Mouse (Mus musculus): ENCODE measurements around the gene Ccdc50.

The Ccdc50 gene

GRCm38 (mm10) chr16:27395251-27396037 lies 6.8 kb downstream of the Ccdc50 start:
- DNase-seq (ENCODE audit: low read depth) = no peak

GRCm38 (mm10) chr16:27396951-27397350 lies 8.3 kb downstream of the Ccdc50 start:
- DNase-seq (ENCODE audit: low read depth) = no peak

GRCm38 (mm10) chr16:27399026-27399718 lies 10.5 kb downstream of the Ccdc50 start:
- DNase-seq (ENCODE audit: low read depth) = no peak

GRCm38 (mm10) chr16:27399719-27400253 lies 11.1 kb downstream of the Ccdc50 start:
- peak; percentile 17 for DNase-seq (ENCODE audit: low read depth)

- DNase-seq (ENCODE audit: low read depth) = no peak
These were observed 12.9 kb downstream of the Ccdc50 start for GRCm38 (mm10) chr16:27401579-27401978.

- no peak for DNase-seq (ENCODE audit: low read depth)
These were observed 15.4 kb downstream of the Ccdc50 start for GRCm38 (mm10) chr16:27404107-27404506.

- no peak for DNase-seq (ENCODE audit: low read depth)
These were observed 28.4 kb downstream of the Ccdc50 start for GRCm38 (mm10) chr16:27416937-27417584.

GRCm38 (mm10) chr16:27417632-27418031 lies 29.0 kb downstream of the Ccdc50 start:
- no peak for DNase-seq (ENCODE audit: low read depth)

- DNase-seq (ENCODE audit: low read depth) = no peak
These were observed 32.3 kb downstream of the Ccdc50 start for GRCm38 (mm10) chr16:27420982-27421381.

- no peak for DNase-seq (ENCODE audit: low read depth)
These were observed 46.4 kb downstream of the Ccdc50 start for GRCm38 (mm10) chr16:27435034-27435433.

GRCm38 (mm10) chr16:27443941-27444340 lies 55.3 kb downstream of the Ccdc50 start:
- DNase-seq (ENCODE audit: low read depth) = peak; percentile 14

GRCm38 (mm10) chr16:27449360-27449759 lies 60.7 kb downstream of the Ccdc50 start:
- no peak for DNase-seq (ENCODE audit: low read depth)

GRCm38 (mm10) chr16:27450655-27451054 lies 62.0 kb downstream of the Ccdc50 start:
- no peak for DNase-seq (ENCODE audit: low read depth)

GRCm38 (mm10) chr16:27453396-27453795 lies 64.7 kb downstream of the Ccdc50 start:
- DNase-seq (ENCODE audit: low read depth) = no peak

GRCm38 (mm10) chr16:27453823-27454222 lies 65.2 kb downstream of the Ccdc50 start:
- no peak for DNase-seq (ENCODE audit: low read depth)

- peak; percentile 78 for DNase-seq (ENCODE audit: low read depth)
These were observed 68.6 kb downstream of the Ccdc50 start for GRCm38 (mm10) chr16:27457273-27457672.

- DNase-seq (ENCODE audit: low read depth) = peak; percentile 64
These were observed 80.1 kb downstream of the Ccdc50 start for GRCm38 (mm10) chr16:27468731-27469130.

GRCm38 (mm10) chr16:27471389-27471788 lies 82.7 kb downstream of the Ccdc50 start:
- DNase-seq (ENCODE audit: low read depth) = no peak

- DNase-seq (ENCODE audit: low read depth) = no peak
These were observed 95.2 kb downstream of the Ccdc50 start for GRCm38 (mm10) chr16:27483834-27484233.
